Mouse (Mus musculus) midbrain, embryonic 16.5 days (tissue): ENCODE measurements around the gene Cntn5. TPM values are rescaled to one million over a fixed set of nuclear protein-coding genes. Genes with fewer than 3 reads are reported as not detected.

Experiments used
- ATAC-seq: fragments of 200-750 bp; cut with Nextera tagmentation; 2 replicates; pipeline ENCODE4 v1.8.0; 2017; ENCODE audit warnings: moderate TSS enrichment
- H3K27ac ChIP-seq: fragments of 300-500 bp; sonication (generic); 2 replicates; pipeline ENCODE4 v1.5.1; 2014; ENCODE audit warnings: mild to moderate bottlenecking, low read length, mixed read lengths
- H3K27me3 ChIP-seq: fragments of 300-500 bp; sonication (generic); 2 replicates; pipeline ENCODE4 v1.6.1; 2014; ENCODE audit warnings: low read depth, low read length, mixed read lengths; ENCODE audit not compliant: control insufficient read depth, insufficient read depth
- H3K36me3 ChIP-seq: fragments of 300-500 bp; sonication (generic); 2 replicates; pipeline ENCODE4 v1.6.1; 2014; ENCODE audit warnings: mild to moderate bottlenecking, low read length, moderate library complexity, mixed read lengths; ENCODE audit not compliant: control insufficient read depth, insufficient read depth
- H3K4me1 ChIP-seq: fragments of 300-500 bp; sonication (generic); 2 replicates; pipeline ENCODE4 v1.6.1; 2014; ENCODE audit warnings: mild to moderate bottlenecking, low read length, mixed read lengths; ENCODE audit not compliant: control insufficient read depth, insufficient read depth
- H3K4me2 ChIP-seq: fragments of 300-500 bp; sonication (generic); 2 replicates; pipeline ENCODE4 v1.6.1; 2014; ENCODE audit warnings: mild to moderate bottlenecking, low read length, mixed read lengths
- H3K4me3 ChIP-seq: fragments of 300-500 bp; sonication (generic); 2 replicates; pipeline ENCODE4 v1.5.1; 2014; ENCODE audit warnings: low read depth, mild to moderate bottlenecking, low read length, moderate library complexity, mixed read lengths
- H3K9ac ChIP-seq: fragments of 300-500 bp; sonication (generic); 2 replicates; pipeline ENCODE4 v1.6.1; 2014; ENCODE audit warnings: low read depth, low read length, mixed read lengths
- H3K9me3 ChIP-seq: fragments of 300-500 bp; sonication (generic); replicated peaks from 2 replicates; pipeline ENCODE4 v1.6.1; 2014; ENCODE audit warnings: mild to moderate bottlenecking, low read length, mixed read lengths; ENCODE audit not compliant: control insufficient read depth, poor library complexity, severe bottlenecking
- WGBS: fragments of 180-500 bp; shearing (Covaris S2); extraction: QIAGEN DNeasy Blood & Tissue Kit; methylation state at CpG from one replicate; pipeline ENCODE4 v1.1.7; 2014; 5-methylcytosine and 5-hydroxymethylcytosine counted together
- polyA plus RNA-seq: library from polyadenylated mRNA; unstranded; fragments of >200 nt; fragmentation: Nextera tagmentation; extraction: Ambion mirVana; gene quantifications from 2 replicates; pipeline ENCODE4 v1.2.1, GENCODE M21; 2015

Gene Cntn5
- polyA plus RNA-seq, 1 experiment from 2014 or later: 25.4 TPM

DNA sequence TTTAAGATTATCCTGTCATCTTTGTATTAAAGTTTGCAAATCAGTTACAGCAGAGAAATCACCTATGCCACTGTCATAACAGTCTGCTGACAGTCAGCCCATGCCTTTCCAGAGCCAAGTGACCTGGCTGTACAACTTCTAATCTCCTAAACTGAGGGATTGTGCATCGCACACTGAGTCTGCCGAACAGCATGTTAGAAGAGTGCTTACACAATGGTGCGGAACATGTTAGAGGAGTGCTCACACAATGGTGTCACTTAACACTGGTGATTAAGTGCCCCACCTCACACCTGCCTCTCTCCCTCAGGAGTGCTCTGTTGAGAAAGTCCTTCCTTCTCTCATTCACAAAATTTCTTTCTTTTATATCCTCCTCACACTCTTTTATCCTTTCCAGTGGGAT, 889.4 kb downstream of the Cntn5 start:
- 61% methylated on average over 3 of the region's 3 CpGs for WGBS
- Histone ChIP-seq H3K4me2 (no peak overlapping the region), H3K4me3 (no peak overlapping the region), H3K4me1 (no peaks in the 10 kb centered on the region), H3K27ac (no peak overlapping the region), H3K36me3 (no peaks in the 10 kb centered on the region), H3K9me3 (no peaks in the 10 kb centered on the region), H3K9ac (no peak overlapping the region), H3K27me3 (no peaks in the 10 kb centered on the region)
- no peak for ATAC-seq

- H3K9ac ChIP-seq: no peak overlapping the region
- H3K27ac ChIP-seq: no peak overlapping the region
- no peaks in the 10 kb centered on the region for H3K36me3 ChIP-seq
- no peak overlapping the region for H3K4me3 ChIP-seq
- H3K4me1 ChIP-seq: no peaks in the 10 kb centered on the region
- no peak for ATAC-seq
- WGBS: 78% methylated on average over 8 of the region's 8 CpGs
- H3K9me3 ChIP-seq: no peaks in the 10 kb centered on the region
- H3K27me3 ChIP-seq: no peaks in the 10 kb centered on the region
- no peak overlapping the region for H3K4me2 ChIP-seq
These were observed 920.5 kb downstream of the Cntn5 start for GRCm38 (mm10) chr9:9984028-9984427.

GRCm38 (mm10) chr9:9983220-9983619, 921.4 kb downstream of the Cntn5 start:
- 82% methylated on average over 2 of the region's 2 CpGs for WGBS

DNA sequence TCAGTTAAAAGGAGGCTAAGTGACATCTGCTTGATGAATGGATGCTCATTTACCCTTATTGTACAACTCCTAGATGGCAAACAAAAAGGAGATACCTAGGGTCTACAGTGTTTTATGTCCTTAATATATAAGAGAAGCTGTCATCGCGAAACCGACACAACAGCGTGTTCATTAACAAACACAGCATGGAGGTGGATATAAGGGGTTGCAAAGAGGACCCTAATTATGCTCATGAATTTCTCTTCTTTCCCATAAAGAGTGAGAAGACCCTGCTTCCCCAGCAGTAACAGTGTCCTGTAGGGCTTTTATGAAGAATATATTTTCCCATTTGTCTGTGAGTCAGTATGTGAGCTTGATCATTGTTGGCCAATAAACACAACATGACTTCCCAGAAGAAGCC, 939.2 kb downstream of the Cntn5 start:
- Histone ChIP-seq H3K9ac (no peak overlapping the region), H3K9me3 (no peaks in the 10 kb centered on the region), H3K4me3 (no peak overlapping the region), H3K36me3 (no peaks in the 10 kb centered on the region), H3K27me3 (no peaks in the 10 kb centered on the region), H3K27ac (no peak overlapping the region), H3K4me1 (no peaks in the 10 kb centered on the region), H3K4me2 (no peak overlapping the region)
- whole genome bisulfite sequencing: 93% methylated on average over 4 of the region's 4 CpGs
- no peak for ATAC-seq

More at GRCm38 (mm10) chr9:9983220-9983619, 921.4 kb downstream of the Cntn5 start:
- Histone ChIP-seq H3K27me3 (no peaks in the 10 kb centered on the region), H3K27ac (no peak overlapping the region), H3K36me3 (no peaks in the 10 kb centered on the region), H3K4me3 (no peak overlapping the region), H3K4me2 (no peak overlapping the region), H3K4me1 (no peaks in the 10 kb centered on the region), H3K9me3 (no peaks in the 10 kb centered on the region), H3K9ac (no peak overlapping the region)
- ATAC-seq: no peak

DNA sequence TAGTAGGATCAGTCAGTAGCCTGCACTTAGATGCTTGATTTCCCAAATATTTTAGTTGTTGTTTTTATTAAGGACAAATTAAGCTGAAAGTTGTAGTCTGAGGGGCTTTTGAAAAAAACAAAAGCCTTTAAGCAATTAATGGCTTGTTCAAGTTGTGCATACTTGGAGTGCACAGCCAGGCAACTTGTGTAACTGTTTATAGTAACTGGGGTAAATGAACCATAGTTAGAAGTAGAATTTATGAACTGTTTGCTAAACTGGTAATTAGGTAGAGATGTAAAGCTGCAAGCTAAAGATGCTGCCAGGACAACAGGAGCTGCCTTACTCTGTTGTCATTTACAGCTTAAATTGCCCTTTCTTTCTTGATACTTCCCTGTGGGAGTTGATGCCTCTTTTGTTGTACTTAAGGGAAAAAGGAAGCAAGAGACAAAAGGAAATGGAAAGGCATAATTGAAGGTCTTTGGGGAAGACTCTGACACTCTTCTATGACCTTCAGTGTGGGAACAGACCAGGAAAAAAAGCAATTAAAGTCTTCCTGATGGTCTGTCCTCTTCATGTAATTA, 943.9 kb downstream of the Cntn5 start:
- Histone ChIP-seq H3K4me3 (no peak overlapping the region), H3K4me1 (no peaks in the 10 kb centered on the region), H3K9ac (no peak overlapping the region), H3K4me2 (no peak overlapping the region), H3K36me3 (no peaks in the 10 kb centered on the region), H3K27ac (no peak overlapping the region), H3K9me3 (no peaks in the 10 kb centered on the region), H3K27me3 (no peaks in the 10 kb centered on the region)
- no peak for ATAC-seq

GRCm38 (mm10) chr9:9949346-9949745, 955.2 kb downstream of the Cntn5 start:
- Histone ChIP-seq H3K4me1 (peaks cover 4% of the 10 kb centered on the region; the same call in 1 of the 2 replicates), H3K27me3 (no peaks in the 10 kb centered on the region), H3K36me3 (no peaks in the 10 kb centered on the region), H3K9me3 (no peaks in the 10 kb centered on the region), H3K4me2 (no peak overlapping the region), H3K9ac (no peak overlapping the region), H3K4me3 (no peak overlapping the region), H3K27ac (no peak overlapping the region)
- no peak for ATAC-seq
- WGBS: 59% methylated on average over 3 of the region's 3 CpGs

DNA sequence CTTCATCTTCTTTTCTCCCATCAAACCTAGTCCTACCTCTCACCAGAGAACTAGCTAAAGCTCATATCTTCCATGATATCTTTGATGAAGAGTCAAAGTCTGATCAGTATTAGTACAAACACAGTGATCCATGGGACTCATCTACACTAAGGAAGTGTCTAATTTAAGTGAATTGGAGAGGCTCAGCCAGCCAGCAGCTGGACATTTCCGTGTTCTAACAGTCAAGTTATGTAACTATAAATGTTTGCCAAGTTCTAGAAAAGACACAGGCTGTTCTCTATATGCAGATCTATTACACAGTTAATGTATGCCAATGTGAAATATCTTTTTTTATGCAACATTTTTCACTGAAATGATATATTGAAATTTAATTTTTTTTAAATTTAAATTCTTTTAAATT, 959.7 kb downstream of the Cntn5 start:
- H3K27me3 ChIP-seq: no peaks in the 10 kb centered on the region
- no peak overlapping the region for H3K27ac ChIP-seq
- H3K9ac ChIP-seq: no peak overlapping the region
- 83% methylated on average over 1 of the region's 1 CpGs for WGBS
- no peak overlapping the region for H3K4me3 ChIP-seq
- no peaks in the 10 kb centered on the region for H3K36me3 ChIP-seq
- no peaks in the 10 kb centered on the region for H3K9me3 ChIP-seq
- peaks cover 4% of the 10 kb centered on the region; the same call in 1 of the 2 replicates for H3K4me1 ChIP-seq
- no peak for ATAC-seq
- H3K4me2 ChIP-seq: no peak overlapping the region

DNA sequence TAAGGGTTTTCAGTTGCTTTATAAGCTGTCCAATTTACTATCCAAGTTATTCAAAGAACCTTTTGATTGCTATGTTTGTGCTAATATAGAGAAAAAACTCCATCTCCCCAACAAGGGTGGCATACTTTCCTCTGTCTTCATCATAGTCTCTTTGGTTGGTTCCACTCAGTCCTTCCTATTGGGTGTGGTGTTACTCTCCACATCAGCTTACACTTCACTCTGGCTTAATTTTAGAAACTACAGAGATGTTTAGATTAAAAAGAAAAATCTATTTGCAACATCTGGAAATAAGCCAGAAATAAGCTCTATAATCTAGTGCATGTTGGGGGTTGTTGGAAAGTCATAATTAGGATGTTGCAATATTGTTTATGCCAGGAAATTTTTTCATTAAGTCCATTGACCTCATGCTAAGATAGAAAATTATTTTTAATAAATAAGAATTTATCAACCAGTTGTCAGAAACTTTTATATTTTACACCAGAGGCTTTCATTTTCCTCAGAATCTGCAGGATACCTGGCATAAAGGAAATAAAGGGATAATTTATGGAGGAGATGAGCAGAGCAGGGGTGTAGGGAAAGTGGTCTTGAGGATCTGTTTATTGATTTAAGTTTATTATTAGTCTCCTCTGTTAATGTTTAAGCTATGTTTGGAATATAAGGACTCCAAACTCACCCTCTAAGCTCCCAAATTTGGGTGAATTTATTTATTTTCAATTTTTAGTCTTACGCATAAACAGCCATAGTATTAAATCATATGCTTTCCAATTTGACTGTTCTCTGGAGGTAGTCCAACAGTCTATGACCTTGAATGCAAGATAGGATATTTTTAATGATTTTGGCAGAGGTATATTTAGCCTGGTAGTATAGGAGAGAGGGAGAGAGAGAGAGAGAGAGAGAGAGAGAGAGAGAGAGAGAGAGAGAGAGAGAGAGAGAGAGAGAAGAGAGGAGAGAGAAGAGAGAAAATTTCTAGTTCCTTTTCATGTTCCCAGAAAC, 966.8 kb downstream of the Cntn5 start:
- no peaks in the 10 kb centered on the region for H3K27me3 ChIP-seq
- H3K4me1 ChIP-seq: no peaks in the 10 kb centered on the region
- no peak for ATAC-seq
- H3K9ac ChIP-seq: no peak overlapping the region
- 90% methylated on average over 1 of the region's 1 CpGs for WGBS
- no peak overlapping the region for H3K27ac ChIP-seq
- no peak overlapping the region for H3K4me3 ChIP-seq
- no peaks in the 10 kb centered on the region for H3K9me3 ChIP-seq
- H3K4me2 ChIP-seq: no peak overlapping the region
- H3K36me3 ChIP-seq: no peaks in the 10 kb centered on the region

DNA sequence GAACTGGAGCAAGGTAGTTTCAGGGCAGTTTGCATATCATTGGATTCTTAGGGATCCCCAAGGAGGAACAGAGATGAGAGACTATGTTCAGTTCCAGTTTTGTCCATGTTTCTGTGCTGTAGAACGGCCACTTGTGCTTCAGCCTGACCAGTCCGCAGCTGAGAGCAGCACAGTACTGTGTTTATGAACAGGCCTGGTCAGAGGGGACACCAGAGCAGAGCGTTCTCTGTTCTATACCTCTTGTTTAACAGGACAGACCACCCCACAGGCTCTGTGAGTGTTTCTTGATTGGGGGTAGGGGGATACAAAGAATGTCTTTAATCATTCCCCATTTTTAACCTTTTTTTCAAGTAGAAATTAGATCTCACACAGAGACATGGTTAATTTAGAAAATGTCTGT, 984.0 kb downstream of the Cntn5 start:
- H3K4me3 ChIP-seq: no peak overlapping the region
- H3K9me3 ChIP-seq: peaks cover 4% of the 10 kb centered on the region; the same call in 1 of the 2 replicates
- H3K4me2 ChIP-seq: no peak overlapping the region
- WGBS: 71% methylated on average over 3 of the region's 3 CpGs
- no peaks in the 10 kb centered on the region for H3K36me3 ChIP-seq
- no peaks in the 10 kb centered on the region for H3K27me3 ChIP-seq
- ATAC-seq: no peak
- H3K4me1 ChIP-seq: no peaks in the 10 kb centered on the region
- H3K9ac ChIP-seq: no peak overlapping the region
- no peak overlapping the region for H3K27ac ChIP-seq
